Mouse (Mus musculus) megakaryocyte, embryonic 14.5 days (primary cell): Measurements from ENCODE around the gene Eps8. TPM values are rescaled to one million over a fixed set of nuclear protein-coding genes. Genes with fewer than 3 reads are reported as not detected.

Experiments used
- H3K27me3 ChIP-seq: replicated peaks from 2 replicates; pipeline ENCODE3; 2012; ENCODE audit warnings: inconsistent platforms
- H3K36me3 ChIP-seq: replicated peaks from 2 replicates; pipeline ENCODE3; 2012; ENCODE audit warnings: low read length, inconsistent platforms, mixed read lengths
- H3K4me1 ChIP-seq: 2 replicates; pipeline ENCODE4 v1.6.1; 2012; ENCODE audit warnings: inconsistent platforms
- H3K4me3 ChIP-seq: replicated peaks from 2 replicates; pipeline ENCODE3; 2012; ENCODE audit warnings: moderate library complexity, mild to moderate bottlenecking, inconsistent platforms
- H3K9me3 ChIP-seq: 2 replicates; pipeline ENCODE4 v1.6.1; 2012; ENCODE audit warnings: inconsistent platforms
- FLI1 ChIP-seq: IDR thresholded peaks from 2 replicates; pipeline ENCODE4 v1.6.1; 2012; ENCODE audit warnings: low read length, inconsistent platforms, mixed read lengths
- GATA1 ChIP-seq: IDR thresholded peaks from 3 replicates; pipeline ENCODE4 v1.6.1; 2012; ENCODE audit warnings: mixed read lengths, low read length, inconsistent platforms, borderline replicate concordance
- polyA plus RNA-seq: library from polyadenylated mRNA; stranded (reverse); fragments of >175 nt; gene quantifications from 2 replicates; pipeline ENCODE4 v1.2.3, GENCODE M21; 2012; ENCODE audit warnings: low replicate concordance; ENCODE audit not compliant: insufficient read depth

Eps8 gene
- polyA plus RNA-seq, 1 experiment = 0.47 TPM

DNA sequence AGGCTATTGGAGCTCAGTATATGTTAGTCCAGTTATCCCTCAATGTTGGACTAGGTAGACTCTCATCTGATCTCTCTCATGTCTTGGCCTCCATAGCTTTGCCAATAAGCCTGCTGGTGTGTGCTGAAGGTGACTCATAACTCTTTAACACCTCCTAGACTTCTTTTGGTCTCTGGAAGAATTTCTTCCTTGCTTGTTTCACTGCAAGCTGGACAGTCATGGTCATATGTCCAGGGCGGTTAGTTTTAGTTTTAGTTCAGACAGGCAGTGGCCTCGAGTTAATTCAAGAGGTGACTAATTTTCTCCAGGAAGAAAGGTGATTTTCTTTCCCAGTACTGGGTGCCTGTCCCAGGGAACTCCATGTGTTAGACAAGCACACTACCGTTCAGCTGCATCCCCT, 33.4 kb upstream of the Eps8 start:
- H3K36me3 ChIP-seq = no peaks in the 10 kb centered on the region
- H3K9me3 ChIP-seq = peaks cover 13% of the 10 kb centered on the region
- H3K4me1 ChIP-seq = no peaks in the 10 kb centered on the region
- H3K4me3 ChIP-seq = no peak overlapping the region
- TF ChIP-seq GATA1 = no peak
- no peak for TF ChIP-seq FLI1
- H3K27me3 ChIP-seq = no peaks in the 10 kb centered on the region

DNA sequence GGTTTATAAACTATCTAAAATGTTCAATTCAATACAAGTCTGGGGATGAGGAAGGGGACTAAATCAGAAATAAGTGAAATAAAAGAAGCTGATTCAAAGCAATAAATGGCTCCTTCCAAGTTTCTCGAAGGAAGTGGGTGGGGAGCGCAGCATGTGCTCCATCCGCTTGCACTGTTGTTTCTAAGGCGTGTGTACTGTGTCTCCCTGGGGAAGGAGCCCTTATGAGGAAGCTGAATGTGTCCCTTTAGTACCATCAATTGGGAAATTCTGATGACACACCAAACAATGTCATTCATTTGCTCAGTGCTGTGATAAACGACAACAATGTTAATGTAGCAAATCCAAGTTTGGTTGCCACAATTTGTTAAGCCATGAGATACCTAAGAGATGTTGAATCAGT, 33.0 kb upstream of the Eps8 start:
- Histone ChIP-seq H3K9me3 (peaks cover 13% of the 10 kb centered on the region), H3K4me3 (no peak overlapping the region), H3K27me3 (no peaks in the 10 kb centered on the region), H3K4me1 (no peaks in the 10 kb centered on the region), H3K36me3 (no peaks in the 10 kb centered on the region)
- TF ChIP-seq FLI1 (no peak), GATA1 (no peak)

DNA sequence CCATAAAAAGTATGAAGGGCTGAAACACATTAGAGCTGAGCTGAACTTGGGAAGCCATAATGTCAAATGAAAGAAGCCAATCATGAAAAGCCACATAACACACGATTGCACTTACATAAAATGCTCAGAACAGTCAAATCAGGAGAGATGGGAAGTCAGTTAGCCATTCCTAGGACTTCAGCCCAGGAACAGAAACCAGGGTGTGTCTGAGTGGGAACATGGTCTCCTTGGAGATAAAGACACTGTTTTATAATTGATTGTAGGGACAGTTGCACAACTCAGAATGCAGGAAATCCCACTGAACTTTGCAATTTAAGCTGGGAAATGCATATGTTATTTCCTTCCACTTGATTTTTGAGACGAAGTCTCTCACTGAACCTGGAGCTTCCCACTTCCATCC, 28.0 kb upstream of the Eps8 start:
- no peak for TF ChIP-seq FLI1
- TF ChIP-seq GATA1 = no peak
- H3K27me3 ChIP-seq = peaks cover 1% of the 10 kb centered on the region
- no peak overlapping the region for H3K4me3 ChIP-seq
- peaks cover 27% of the 10 kb centered on the region for H3K9me3 ChIP-seq
- no peaks in the 10 kb centered on the region for H3K4me1 ChIP-seq
- H3K36me3 ChIP-seq = no peaks in the 10 kb centered on the region

DNA sequence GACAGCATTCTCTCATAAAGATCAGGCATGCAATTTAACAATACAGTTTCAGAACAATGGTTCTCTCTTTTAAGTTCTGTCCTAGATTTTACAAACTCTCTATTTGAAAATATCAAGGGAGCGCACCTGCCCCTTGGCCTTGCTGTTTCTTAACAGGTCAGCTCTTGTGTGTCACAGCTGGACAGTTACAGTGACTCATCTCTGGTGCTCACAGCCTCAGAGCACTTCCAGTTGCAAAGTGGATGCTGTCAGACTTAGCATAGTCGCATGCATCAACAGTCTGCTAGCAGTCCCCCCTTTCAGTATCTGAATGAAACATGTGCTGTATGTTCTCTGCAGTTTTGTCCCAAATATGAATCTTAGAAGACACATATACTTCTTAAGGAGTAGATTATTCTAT, 26.3 kb upstream of the Eps8 start:
- no peak for TF ChIP-seq GATA1
- no peak for TF ChIP-seq FLI1
- H3K4me1 ChIP-seq = no peaks in the 10 kb centered on the region
- H3K4me3 ChIP-seq = no peak overlapping the region
- no peaks in the 10 kb centered on the region for H3K36me3 ChIP-seq
- H3K9me3 ChIP-seq = peaks cover 27% of the 10 kb centered on the region
- peaks cover 1% of the 10 kb centered on the region for H3K27me3 ChIP-seq

DNA sequence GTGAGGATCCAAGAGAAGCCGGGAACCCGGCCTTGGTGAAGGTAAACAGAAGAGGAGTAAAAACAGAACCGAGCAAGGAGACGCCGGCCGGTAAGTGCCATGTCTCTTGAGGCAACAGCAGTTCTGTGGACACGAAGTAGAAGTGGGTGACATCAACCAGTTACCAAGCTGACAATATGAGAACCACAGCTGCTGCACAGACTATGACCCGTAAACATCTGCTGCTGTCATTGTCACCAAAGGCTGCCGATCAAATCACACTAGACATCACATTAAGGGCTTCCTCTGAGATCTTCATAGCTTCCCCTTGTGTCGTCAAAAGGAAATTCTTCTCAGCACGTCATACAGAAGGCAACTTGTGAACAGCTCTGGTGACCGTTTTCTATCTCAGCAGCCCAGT, 21.9 kb upstream of the Eps8 start:
- peaks cover 1% of the 10 kb centered on the region for H3K27me3 ChIP-seq
- H3K9me3 ChIP-seq = peaks cover 38% of the 10 kb centered on the region
- no peaks in the 10 kb centered on the region for H3K36me3 ChIP-seq
- TF ChIP-seq FLI1 (no peak), GATA1 (no peak)
- no peak overlapping the region for H3K4me3 ChIP-seq
- H3K4me1 ChIP-seq = no peaks in the 10 kb centered on the region

DNA sequence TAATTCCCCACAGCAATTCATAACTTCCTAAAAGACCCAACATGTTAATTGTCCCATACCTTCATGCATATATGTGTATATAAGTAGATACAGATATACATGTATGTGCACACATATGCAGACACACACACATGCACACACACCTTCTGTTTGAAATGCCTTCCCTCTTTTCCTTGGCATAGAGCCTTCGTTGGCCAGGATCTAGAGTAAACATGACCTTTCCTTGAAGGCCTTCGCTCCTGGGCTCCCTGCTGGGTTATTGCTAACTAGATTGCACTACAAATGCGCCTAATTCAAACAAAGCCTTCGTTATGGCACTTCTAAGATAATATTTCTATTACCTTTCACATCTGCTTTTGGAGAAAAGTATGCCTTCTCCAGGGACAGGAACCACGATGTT, 20.9 kb upstream of the Eps8 start:
- TF ChIP-seq FLI1 (no peak), GATA1 (no peak)
- Histone ChIP-seq H3K9me3 (peaks cover 36% of the 10 kb centered on the region), H3K4me1 (no peaks in the 10 kb centered on the region), H3K27me3 (peaks cover 1% of the 10 kb centered on the region), H3K36me3 (no peaks in the 10 kb centered on the region), H3K4me3 (no peak overlapping the region)

DNA sequence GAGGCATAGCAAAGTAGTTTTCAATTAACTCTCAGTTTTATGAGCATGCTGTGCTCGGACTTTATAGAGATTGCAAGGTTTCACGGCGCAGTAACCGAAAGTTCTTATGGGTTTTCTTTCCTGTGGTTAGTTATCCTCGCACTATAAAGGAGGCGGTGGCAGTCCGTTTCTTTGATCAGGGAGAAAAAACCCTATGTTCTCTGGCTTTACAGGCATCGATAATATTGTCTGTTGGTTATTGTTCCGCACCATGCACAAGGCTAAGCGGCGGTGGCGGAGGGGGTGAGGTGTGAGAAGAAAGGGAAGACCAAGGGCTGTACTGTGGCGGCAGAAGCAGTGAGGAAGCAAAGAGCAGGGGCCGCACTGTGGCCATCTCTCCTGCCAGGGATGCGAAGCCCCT, 18.6 kb upstream of the Eps8 start:
- H3K4me1 ChIP-seq = no peaks in the 10 kb centered on the region
- H3K36me3 ChIP-seq = no peaks in the 10 kb centered on the region
- TF ChIP-seq FLI1 = no peak
- no peak overlapping the region for H3K4me3 ChIP-seq
- no peaks in the 10 kb centered on the region for H3K27me3 ChIP-seq
- H3K9me3 ChIP-seq = peaks cover 35% of the 10 kb centered on the region

DNA sequence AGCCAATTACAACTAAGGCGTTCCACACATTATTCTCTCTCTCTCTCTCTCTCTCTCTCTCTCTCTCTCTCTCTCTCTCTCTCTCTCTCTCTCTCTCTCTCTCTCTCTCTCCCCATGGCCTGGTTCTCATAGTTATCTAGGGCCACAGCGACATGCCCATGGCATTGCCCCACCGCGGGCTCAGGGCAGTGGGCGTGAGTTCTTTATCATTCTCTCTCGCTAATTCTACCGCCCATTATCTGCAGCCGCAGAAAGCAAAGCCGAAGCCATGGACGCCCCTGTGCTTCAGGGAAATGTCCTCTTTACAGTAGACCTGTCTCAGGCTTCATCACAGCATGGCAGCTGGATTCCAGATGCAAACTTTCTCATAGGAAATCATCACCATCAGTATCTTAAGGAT, 16.9 kb upstream of the Eps8 start:
- Histone ChIP-seq H3K9me3 (peaks cover 35% of the 10 kb centered on the region), H3K4me1 (no peaks in the 10 kb centered on the region), H3K4me3 (no peak overlapping the region), H3K36me3 (no peaks in the 10 kb centered on the region), H3K27me3 (no peaks in the 10 kb centered on the region)
- no peak for TF ChIP-seq FLI1
- TF ChIP-seq GATA1 = no peak

DNA sequence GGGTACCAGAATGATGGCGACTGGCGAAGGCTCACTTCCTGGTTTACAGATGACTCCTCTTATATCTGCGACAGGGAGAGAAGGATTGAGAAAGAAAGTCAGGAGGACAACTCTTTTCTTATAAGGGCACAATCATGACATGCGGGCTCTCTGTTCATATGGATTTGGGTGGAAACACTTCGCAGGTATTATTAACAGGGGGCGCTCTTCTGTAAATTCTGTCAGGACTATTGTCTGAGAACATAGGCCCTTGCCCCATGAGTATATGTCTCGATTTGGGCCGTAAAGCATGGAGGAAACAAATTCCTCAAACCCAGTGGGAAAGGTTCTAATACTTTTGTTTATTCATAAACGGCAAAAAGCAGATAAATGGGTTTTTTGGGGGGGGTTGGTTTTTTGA, 16.1 kb upstream of the Eps8 start:
- Histone ChIP-seq H3K27me3 (no peaks in the 10 kb centered on the region), H3K36me3 (no peaks in the 10 kb centered on the region), H3K4me3 (no peak overlapping the region), H3K4me1 (no peaks in the 10 kb centered on the region), H3K9me3 (peaks cover 29% of the 10 kb centered on the region)
- TF ChIP-seq GATA1 = no peak
- TF ChIP-seq FLI1 = no peak

DNA sequence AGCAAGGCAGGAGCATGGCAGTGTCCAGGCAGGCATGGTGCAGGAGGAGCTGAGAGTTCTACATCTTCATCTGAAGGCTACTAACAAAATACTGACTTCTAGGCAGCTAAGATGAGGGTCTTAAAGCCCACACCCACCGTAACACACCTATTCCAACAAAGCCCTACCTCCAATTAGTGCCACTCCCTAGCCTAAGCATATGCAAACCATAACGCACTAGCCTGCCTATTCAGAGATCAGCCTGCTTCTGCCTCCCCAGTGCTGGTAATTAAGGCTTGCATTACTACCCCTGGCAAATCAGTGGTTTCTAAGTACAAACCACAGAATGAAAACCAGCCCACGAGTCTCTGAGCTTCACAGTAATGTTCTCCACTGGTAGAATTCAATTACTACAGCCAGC, 15.2 kb upstream of the Eps8 start:
- Histone ChIP-seq H3K9me3 (peaks cover 25% of the 10 kb centered on the region), H3K4me1 (no peaks in the 10 kb centered on the region), H3K4me3 (no peak overlapping the region), H3K36me3 (no peaks in the 10 kb centered on the region), H3K27me3 (no peaks in the 10 kb centered on the region)
- TF ChIP-seq GATA1 = no peak
- TF ChIP-seq FLI1 = no peak

DNA sequence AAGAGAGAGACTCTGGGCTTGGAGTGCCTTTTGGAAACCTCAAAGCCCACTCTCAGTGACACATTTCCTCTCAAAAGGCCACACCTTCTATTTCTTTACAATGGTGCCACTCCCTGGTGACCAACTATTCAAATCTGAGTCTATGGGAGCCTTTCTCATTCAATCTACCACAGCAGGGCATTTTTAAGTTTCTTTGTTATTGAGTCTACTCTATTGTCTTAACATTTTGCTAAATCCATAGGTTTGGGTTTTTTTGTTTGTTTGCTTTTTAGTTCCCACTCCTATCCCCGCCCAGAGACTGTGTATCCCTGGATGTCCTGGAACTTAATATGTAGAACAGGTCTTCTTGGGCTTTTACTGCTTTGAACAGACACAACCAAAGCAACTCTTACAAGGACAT, 14.8 kb upstream of the Eps8 start:
- no peak for TF ChIP-seq GATA1
- no peak for TF ChIP-seq FLI1
- H3K36me3 ChIP-seq = no peaks in the 10 kb centered on the region
- no peak overlapping the region for H3K4me3 ChIP-seq
- H3K4me1 ChIP-seq = no peaks in the 10 kb centered on the region
- H3K27me3 ChIP-seq = no peaks in the 10 kb centered on the region
- peaks cover 22% of the 10 kb centered on the region for H3K9me3 ChIP-seq
